Mouse (Mus musculus): ENCODE measurements around the gene Polr3e.
"Not testable (repeated sequence)": the region's sequence is repeated elsewhere in the genome, so short reads cannot be mapped to it uniquely, and the experiment has no call there.

Polr3e gene

DNA sequence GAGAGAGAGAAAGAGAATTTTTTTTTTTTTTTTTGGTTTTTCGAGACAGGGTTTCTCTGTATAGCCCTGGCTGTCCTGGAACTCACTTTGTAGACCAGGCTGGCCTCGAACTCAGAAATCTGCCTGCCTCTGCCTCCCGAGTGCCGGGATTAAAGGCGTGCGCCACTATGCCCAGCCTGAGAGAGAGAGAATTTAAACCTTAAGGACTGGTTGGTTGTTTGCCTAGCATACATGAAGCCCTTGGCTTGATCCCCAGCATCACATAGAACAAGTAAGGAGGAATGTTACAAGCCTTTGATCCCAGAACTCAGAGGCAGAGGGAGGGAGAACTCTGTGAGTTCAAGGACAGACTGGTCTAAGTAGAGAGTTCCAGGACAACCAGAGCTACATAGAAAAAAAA, 6.3 kb upstream of the Polr3e start:
- DNase-seq (ENCODE audit: low spot score) = not testable (repeated sequence)

DNA sequence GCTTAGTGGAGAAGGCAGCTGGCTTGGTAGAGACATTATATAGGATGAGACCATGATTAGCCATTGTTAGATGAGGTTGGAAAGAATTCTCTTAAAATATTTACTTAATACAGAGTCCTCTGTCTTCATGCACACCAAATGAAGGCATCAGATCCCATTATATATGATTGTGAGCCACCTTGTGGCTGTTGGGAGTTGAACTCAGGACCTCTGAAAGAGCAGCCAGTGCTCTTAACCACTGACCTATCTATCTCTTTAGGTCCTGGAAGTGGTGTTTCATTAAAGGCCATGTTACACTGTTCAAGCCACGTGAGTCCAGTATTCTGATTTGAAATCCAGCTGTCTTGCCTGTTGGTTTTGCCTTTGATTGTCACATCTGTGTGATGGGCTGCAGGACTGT, 4.2 kb upstream of the Polr3e start:
- DNase-seq (ENCODE audit: low spot score) = no peak

DNA sequence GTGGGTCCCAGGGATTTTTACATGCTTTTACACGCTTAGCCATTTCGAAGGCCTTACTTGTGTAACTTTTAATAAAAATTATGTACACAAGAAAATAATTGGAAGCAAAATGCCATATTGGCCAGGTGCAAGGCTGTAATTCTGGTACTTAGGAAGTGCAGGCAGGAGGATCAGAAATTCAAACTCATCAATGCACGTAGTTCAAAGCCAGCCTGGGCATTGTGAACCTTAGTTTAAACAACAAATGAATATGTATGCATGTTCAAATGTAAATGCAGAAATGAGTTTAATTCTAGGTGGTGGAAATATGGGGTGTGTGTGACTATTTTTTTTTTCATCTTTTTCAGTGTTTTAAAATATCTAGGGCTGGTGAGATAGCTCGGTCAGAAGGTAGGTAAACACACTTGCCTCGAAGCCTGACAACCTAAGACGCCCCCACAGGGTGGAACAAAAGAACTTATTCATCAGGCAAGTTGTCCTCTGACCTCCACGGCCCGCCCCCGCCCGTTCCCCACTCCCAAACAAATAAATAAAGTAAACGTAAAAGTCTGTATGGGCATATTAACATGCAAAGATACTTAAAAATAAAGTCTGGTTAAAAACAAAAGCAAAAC, 1.2 kb upstream of the Polr3e start:
- no peak for DNase-seq (ENCODE audit: low spot score)

DNA sequence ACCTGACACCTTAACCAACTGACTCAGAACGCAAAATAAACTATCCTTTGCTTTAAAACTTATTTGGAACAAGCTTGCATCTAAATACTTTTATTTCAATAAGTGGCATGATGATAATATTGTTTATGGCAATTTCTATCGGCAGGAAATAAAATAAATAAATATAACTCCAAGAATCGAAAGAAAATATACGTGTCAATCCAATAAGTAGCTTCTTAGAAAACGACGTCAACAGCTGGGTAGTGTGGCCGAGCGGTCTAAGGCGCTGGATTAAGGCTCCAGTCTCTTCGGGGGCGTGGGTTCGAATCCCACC, 309 bp upstream of the Polr3e start:
- no peak for DNase-seq (ENCODE audit: low spot score)

DNA sequence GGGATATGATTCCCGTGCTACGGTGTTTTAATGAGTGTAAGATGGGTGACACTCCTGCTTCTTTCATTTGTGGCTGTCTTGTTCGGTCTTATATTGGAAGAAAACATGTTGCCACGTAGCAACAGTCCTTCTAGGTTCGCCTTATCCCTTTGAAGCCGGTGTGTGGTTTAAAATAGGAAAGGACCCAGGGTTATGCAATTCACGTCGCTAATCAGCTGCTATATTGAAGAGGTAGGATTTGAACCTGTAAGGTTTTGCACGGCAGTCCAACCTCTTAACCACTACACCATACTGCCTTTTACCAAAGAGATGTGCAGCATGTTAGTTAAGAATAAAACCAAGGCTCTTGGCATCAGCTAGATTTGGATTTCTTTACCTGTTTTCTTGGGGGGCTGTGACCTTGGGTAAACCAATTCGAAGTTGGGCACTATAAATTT, 1.0 kb downstream of the Polr3e start:
- peak; percentile 47 for DNase-seq (ENCODE audit: low spot score)

DNA sequence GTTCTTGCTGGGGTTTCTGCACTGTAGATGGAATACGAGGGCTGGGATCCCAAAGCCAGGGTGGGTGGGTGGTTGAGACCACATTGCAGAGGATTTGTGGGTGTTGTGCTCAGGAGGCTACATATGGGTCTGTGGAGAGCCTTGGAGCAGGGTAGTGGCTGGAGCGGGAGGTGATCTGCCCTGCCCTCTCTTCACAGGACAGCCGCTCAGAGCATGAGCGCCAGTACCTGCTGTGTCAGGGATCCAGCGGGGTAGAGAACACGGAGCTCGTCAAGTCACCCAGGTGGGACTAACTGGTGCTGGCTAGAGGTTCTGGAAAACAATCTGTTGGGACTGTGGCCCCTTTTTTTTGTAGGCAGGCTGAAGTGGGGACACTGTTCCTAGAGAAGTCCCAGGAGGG, 15.6 kb downstream of the Polr3e start:
- no peak for DNase-seq (ENCODE audit: low spot score)

DNA sequence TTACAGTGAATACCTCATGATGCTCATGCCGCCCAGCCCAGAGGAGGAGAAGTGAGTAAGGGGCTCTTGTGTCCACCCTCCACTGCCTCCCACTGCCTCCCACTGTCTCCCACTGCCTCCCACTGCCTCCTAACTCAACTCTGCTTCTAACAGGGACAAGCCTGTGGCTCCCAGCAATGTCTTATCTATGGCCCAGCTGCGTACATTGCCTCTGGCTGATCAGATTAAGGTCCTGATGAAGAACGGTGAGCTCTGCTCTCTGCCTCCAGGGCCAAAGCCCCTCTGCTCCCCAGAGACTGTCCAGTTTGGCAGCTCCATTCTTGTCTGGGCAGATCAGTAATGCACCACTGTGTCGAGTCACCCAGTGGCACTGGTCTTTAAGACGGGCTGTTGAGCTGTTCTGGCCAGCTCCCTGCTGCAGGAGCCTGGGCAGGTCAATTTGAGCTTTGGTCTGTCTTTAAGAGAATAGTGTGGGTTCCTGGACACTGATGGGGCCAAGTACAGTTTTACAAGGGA, 16.2 kb downstream of the Polr3e start:
- DNase-seq (ENCODE audit: low spot score) = no peak

DNA sequence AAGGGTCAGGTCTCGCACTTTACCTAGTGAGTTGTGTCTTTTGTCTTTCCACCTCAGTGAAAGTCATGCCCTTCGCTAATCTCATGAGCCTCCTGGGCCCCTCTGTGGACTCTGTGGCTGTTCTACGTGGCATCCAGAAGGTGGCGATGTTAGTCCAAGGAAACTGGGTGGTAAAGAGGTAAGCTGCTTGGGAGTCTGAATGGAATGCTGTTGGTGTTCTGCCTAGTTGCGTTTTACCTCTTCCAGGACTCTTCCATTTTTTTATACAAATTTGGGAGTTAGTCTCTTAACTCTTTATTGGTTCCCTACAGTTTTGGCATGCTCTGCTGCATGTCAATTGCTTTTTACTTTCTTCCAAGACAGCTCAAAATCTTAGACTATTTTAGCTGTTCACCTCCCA, 17.2 kb downstream of the Polr3e start:
- peak; percentile 51 for DNase-seq (ENCODE audit: low spot score)

DNA sequence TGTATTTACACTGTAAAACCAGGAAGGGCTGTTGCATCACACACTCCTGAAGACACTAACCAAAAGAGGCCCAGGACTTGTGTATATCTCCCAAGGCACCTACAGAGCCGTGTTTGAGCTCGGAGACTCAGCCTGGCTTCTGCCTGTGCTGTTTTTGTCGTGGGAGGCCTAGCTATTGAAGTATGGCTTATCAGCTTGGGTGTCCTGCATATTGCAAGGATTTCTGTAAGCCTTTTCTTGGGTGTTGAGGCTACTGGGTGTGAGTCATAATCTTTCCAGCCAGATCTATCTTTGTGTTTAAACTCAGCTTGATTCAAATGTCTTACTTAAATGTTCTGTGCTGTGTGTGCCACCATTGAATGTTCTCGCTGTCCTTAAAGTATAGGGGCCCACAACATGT, 19.0 kb downstream of the Polr3e start:
- no peak for DNase-seq (ENCODE audit: low spot score)

DNA sequence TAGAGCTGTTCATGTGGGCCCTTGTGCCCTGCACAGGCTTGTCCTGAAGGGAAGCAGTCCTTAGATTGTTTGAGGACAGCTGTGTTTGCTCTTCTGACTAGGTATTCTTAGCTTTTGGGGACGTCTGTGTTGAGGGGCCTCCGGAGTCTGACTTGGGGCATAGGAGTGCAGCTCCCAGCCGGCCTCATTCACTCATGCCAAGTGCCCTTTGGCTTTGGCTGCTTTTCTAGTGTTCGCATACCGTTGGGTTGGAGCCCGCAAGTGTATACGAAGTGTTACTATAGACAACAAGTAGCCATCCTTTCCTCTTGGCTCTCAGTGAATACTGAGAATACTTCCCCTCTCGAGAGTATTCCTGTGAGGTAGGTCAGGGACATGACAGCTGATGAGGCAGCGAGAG, 20.7 kb downstream of the Polr3e start:
- DNase-seq (ENCODE audit: low spot score) = no peak

DNA sequence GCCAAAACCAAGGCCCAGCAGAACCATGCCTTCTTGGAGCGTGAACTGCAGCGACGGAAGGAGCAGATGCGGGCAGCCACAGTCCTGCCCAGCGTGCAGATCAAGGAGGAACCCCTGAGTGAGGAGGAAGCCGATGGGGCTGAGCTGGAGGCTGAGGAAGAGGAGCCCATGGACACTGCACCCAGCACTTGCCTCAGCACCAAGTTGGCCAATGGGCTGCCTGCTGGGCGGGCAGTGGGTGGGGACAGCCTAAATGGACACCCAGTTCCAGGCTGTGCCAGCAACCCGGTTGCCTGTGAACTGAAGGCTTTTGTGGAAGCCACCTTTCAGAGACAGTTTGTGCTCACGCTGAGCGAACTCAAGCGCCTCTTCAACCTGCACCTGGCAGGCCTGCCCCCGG, 22.8 kb downstream of the Polr3e start:
- DNase-seq (ENCODE audit: low spot score) = no peak

DNA sequence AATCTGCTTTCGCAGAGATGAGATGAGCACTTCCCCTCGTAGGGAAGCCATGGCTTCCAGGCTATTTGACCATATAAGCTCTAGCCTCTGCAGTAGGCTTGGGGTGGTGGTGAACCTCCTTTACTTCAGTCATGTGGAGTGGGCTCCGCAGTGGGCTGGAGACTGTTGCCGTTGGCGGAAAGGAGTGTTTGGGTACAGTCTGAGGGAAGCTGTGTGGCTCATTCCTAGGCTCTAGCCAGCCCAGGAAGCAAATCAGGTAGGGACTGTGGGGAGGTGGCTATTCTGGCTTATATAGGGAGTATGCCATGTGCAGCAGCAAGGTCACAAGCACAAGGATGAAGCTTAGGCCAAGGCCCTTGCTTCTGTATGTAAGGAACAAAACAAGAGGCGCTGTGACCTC, 23.7 kb downstream of the Polr3e start:
- no peak for DNase-seq (ENCODE audit: low spot score)

DNA sequence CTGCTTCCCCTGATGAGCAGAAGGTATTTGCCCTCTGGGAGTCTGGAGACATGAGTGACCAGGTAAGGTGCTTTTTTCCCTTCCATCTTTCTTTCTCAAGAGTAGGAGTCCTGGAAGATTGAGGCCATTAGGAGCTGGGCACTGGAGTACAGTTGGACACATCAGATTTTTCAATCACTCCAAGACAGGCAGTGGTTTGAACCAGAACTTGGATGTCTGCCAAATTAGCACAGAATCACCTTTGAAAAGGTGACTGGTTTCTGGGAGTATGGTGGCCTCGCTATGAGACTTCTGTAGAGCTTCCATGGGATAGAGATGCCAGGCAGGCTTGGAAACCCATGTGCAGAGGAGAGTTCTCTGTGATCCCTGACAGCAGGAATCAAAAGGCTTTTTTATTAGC, 25.0 kb downstream of the Polr3e start:
- no peak for DNase-seq (ENCODE audit: low spot score)

DNA sequence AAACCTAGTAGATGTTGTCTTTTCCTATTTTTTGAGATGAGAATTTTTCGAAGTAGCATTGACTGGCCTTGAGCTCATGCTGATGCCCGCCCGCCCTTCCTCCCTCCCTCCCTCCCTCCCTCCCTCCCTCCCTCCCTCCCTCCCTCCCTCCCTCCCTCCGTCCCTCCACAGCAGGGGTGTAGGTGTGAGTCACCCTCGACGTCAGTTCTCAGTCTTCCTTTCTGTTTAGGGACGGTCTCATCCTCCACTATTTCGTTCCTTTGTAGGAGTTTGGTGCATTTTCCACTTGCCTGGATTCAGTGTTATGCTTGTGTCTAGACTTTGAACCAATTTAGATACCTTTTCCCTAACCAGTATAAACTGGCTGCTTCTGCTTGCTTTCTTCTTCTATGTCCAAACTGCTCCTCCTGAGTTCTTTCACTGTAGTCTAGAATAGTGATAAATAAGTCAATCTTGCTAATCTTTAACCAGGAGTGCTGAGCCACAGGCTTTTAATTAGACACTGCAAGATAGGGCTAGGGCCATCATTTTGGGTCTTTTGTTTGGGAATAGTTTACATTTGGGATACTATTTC, 26.5 kb downstream of the Polr3e start:
- DNase-seq (ENCODE audit: low spot score) = no peak

DNA sequence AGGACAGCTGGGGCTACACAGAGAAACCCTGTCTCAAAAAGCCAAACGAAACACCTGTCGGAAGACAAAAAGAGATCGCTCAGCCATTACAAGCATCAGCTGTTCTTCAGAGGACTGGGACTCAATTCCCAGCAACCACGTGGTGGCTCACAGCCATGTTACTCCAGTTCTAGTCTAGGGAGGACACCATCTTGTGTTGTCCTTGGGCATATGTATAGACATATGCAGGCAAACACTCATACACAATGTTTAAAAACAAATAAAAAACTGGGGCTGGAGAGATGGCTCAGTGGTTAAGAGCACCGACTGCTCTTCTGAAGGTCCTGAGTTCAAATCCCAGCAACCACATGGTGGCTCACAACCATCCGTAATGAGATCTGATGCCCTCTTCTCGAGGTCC, 36.0 kb downstream of the Polr3e start:
- not testable (repeated sequence) for DNase-seq (ENCODE audit: low spot score)

DNA sequence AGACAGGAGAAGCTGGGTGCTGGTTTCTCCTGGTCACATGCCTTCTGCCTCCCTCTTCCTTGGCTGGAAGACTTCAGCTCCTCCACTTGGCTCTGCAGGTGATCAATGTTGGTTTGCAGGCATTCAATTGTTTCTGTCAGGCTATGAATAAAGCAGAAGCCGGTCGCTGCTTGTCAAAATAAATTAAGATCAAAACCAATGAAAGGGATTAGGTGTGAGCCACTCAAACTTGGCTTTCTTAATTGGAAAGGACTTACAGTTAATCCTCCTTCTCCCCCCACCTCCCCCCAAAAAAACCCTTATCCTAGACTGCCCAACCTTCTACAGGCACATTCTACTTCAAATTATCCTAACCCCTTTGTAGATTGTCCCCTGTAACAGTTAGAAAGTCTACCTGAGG, 42.6 kb downstream of the Polr3e start:
- DNase-seq (ENCODE audit: low spot score) = no peak

DNA sequence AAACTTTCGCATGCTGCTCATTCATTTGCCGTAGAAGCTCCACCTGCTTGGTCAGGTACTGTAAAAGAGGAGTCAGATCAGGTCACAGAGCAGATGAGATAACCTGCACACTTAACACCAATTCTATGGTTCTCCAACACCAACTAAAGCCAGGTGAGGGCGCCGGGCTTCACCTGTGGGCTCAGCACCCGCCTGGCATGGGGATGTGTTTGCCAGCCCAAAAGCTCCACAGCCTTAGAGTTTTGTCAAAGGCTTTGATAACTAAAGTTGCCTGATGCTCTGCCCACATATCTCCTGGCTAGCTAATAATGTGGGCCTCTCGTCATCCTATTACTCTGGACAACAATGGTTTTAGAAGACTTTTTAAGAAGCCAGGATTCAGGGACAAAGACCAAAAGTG, 43.1 kb downstream of the Polr3e start:
- no peak for DNase-seq (ENCODE audit: low spot score)

DNA sequence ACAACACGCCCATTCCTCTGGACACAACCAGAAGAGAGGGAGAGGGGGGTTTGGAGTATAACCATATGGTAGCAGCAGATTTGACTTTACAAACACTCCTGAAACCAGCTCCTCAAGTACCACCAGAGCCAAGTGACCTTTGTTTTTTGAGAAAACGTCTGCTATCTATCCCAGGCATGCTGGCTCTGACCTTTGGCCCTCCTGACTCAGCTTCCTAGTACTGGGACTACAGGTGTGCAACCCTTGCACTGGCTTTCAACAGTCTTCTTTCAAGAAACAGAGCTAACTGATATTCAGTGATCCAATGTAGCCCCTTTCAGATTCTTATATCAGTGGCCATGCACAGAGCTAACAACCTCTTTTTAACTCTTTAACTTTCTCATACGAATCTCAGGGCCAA, 44.3 kb downstream of the Polr3e start:
- no peak for DNase-seq (ENCODE audit: low spot score)

DNA sequence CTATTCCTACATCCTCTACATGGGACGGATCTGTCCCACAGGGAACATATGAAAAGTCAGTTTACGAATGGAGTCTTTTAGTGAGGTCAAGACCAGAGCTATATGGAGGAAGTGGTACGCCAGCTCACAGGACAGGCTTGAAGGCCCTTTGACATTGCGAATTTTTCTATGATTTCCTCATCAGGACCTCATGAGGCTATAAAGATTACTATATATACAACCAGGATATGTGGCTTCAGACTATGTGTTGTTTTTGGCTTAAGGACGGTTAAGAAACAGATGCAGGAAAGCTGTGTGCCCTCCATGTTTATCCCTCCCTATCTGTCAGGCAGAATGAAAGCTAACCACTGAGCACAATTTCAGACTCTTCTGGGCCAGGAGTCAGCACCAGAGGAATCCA, 45.6 kb downstream of the Polr3e start:
- DNase-seq (ENCODE audit: low spot score) = no peak

DNA sequence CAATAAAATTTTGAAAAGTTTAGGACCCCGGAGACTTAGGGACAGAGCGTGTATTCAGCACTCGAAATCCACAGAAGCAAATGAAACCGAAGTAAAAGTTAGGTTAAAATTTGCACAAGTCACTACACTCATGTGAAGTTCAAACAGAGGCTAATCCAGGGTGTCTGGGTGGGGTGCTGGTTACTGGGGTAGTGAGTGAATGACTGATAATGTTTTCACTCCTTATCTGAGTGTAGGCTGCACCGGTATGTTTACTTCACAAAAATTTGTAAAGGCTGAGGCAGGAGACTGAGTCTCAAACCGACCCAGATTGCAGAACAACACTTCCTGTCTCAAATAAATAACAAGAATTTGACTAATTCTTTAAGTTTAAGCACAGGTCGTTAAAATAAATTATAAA, 51.7 kb downstream of the Polr3e start:
- DNase-seq (ENCODE audit: low spot score) = no peak

DNA sequence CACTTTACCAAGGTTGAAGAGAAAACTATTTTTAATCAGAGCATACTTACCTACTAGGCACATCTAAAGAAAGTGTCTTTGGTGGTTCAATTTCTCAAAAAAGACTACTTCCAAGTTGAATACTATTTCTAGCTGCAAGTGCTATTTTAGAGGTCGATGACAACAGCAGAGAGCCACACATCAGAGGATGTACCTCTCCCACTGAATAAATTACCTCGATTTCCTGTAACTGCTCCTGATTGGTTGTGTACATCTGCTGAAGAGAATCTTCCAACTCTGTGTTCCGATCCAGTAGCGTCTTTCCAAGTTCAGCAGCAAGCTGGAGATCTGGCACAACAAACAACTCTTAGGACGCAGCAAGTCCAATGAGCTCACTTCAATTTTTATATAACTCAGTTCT, 52.6 kb downstream of the Polr3e start:
- no peak for DNase-seq (ENCODE audit: low spot score)

DNA sequence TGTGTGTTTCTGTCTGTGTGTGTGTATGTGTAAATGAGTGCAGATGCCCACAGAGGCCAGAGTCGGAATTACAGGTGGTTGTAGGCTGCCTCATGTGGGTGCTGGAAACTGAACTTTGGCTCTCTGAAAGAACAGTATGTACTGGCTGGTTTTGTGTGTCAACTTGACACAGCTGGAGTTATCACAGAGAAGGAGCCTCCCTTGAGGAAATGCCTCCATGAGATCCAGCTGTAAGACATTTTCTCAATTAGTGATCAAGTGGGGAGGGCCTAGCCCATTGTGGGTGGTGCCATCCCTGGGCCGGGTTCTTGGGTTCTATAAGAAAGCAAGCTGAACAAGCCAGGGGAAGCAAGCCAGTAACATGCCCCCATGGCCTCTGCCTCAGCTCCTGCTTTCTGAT, 54.9 kb downstream of the Polr3e start:
- not testable (repeated sequence) for DNase-seq (ENCODE audit: low spot score)

DNA sequence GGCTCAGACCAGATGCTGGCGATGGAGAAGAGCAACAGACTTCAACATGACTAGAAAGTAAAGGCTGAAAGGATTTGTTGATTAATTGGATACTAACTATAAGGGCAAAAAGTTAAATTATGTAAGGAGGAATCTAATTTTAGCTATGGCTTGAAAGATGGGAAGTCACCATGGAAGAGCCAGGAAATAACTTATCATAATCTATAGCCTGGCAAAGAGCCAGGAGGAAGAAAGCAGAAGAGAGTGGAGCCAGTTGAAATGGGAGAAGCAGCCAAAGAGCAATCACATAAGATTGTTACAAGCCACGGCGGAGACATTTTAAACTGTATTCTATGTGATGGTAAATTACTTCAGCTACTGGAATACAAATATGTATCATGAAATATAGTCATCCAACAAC, 56.5 kb downstream of the Polr3e start:
- no peak for DNase-seq (ENCODE audit: low spot score)

DNA sequence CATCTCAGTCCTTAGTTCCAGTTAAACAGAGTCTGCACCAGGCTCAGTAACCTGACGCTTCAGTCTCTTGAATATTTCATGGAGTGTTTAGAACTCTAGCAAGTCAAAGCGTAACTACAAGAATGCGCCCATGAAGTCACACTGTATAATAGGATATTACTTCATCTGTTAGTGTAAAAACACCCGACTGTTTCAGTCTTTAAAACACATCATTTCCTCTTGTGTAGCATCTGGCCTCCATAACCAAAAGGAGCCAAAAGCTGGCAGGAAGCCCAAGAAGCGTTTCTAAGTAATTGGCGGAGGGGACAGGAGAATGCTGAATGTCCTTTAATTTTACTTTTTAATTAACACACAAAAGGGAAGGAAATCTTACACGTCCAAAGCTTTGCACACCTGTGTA, 59.5 kb downstream of the Polr3e start:
- DNase-seq (ENCODE audit: low spot score) = no peak

Data from ovary, postnatal 14 days (tissue).